Mouse (Mus musculus) small intestine, adult 2 months (tissue): ENCODE results near the gene Daam1.

Experiments
- CTCF ChIP-seq: fragments of 200-500 bp; IDR thresholded peaks from 2 replicates; pipeline ENCODE4 v1.5.1; 2012; ENCODE audit warnings: low read depth, mild to moderate bottlenecking, control low read depth, inconsistent platforms, low read length, moderate library complexity, mixed read lengths; ENCODE audit not compliant: insufficient replicate concordance, insufficient read length; ENCODE audit errors: extremely low read depth
- POLR2A ChIP-seq: fragments of 200-500 bp; IDR thresholded peaks from 2 replicates; pipeline ENCODE4 v1.6.1; 2012; ENCODE audit warnings: low read depth, mild to moderate bottlenecking, control low read depth, inconsistent platforms, low read length, moderate library complexity

DNA sequence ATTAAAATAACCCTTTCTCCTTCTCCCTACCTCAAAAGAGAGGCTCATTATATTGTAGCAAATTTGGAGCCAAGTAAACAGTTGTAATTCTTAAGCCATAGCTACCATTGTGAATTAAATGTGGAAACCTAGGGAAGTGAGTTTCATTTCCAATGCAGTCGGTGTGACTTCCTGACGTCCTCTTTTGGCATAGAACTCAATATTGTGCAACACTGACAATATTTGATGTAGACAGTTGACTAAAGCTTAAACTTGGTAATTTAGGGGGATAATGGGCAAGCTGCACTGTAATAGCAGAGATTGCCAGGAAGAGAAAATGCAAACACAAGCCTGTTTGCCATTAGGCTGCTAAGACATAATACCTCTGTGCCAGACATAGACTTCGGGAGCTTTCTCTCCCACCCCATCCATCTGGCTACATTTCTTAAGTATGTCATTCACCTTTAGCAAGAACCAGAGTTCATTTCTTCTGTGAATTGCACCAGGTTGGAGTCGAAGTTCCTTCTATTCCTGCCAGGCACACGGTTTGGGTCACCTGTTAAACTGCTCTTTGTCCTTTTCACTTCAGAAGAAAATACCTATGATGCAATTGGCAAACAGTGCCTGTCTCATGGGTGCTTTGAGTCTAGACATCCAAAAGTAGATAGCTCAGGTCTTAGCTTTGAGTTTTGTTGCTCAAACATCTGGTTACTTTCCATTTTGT lies 5.2 kb downstream of the Daam1 start:
- TF ChIP-seq CTCF (no peak), POLR2A (no peak)
